Mouse (Mus musculus): Measurements from ENCODE around the gene Acad12.

DNA sequence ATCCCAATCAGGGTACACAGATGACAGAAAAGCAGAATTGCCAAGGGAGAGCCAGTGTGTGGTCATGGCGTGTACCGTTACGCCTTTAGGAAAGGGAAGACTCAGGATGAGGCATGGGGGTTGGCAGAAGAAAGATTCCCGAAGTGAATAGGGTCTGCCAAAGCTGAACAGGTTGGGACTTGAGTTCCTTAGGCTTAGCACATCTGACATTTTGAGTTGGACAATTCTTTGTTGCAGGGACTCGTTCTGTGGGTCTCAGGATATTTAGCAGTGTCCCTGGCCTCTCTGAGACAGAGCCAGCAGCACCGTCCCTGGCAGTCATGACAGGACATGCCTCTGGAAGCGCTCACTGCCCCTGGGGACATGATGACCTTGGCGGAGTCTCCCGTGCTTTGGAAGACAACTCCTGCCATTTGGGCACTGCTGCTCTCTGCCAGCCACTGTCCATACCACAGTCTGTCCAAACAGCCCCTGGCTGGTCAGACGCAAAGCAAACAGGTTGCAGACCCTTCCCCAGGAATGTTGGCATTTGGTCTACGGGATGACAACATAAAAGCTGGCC lies 41.7 kb downstream of the Acad12 start:
- TF ChIP-seq CTCF (IDR thresholded peaks at IDR 0.05; ENCODE audit: borderline replicate concordance, insufficient read depth, low read depth, low read length), result no peak
- no peak for TF ChIP-seq POLR2A (IDR thresholded peaks at IDR 0.05; ENCODE audit: borderline replicate concordance, insufficient read depth, low read length)
